Mouse (Mus musculus): ENCODE measurements around the gene Ptch1.

Ptch1 gene

DNA sequence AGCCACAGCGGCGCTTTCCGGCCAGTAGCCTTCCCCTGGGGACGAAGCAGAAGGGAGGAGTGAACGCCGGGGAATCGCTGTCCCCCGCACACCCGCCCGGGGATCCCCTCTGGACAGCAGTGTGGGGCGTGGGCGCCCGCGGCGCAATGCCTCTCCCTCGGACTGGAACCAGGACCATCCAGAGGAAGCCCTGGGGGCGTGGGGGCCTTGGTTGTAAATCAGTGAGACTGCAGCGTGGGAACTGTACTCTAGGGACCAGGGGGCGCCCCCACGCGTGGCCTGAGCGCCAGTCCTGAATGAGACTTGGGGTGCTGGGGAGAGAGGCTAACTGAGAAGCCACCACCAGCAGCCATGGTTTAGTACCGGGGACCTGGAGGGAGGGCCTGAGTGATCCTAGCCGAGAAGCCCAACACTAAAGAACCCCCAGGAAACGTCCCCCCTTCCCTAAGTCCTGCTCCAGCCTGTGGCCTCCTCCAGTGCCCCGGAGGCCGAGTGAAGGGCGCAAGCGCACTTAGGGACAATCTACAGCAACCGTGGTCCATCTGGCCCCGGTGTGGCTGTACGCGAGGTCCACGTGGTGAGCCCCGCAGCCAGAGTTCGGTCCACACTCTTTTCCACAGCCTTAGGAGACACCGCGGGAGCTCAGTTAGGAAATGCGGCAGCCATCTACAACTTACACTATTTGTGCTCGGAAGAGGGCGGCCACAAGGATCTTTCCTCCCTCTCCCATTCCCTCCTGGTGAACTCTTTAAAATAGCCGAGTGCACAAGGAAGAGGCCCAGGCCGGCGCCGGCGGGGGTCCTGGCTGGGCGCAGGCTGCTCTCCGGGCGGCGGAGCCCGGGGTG is 9.4 kb downstream of the Ptch1 start:
- no peak for DNase-seq (ENCODE audit: low spot score)

GRCm38 (mm10) chr13:63562972-63563780 is 10.2 kb downstream of the Ptch1 start:
- no peak for DNase-seq (ENCODE audit: low spot score)

GRCm38 (mm10) chr13:63562141-63562971 is 11.0 kb downstream of the Ptch1 start:
- no peak for DNase-seq (ENCODE audit: low spot score)

- DNase-seq (ENCODE audit: low spot score) = no peak
These were observed 15.0 kb downstream of the Ptch1 start for GRCm38 (mm10) chr13:63558297-63558890.

DNA sequence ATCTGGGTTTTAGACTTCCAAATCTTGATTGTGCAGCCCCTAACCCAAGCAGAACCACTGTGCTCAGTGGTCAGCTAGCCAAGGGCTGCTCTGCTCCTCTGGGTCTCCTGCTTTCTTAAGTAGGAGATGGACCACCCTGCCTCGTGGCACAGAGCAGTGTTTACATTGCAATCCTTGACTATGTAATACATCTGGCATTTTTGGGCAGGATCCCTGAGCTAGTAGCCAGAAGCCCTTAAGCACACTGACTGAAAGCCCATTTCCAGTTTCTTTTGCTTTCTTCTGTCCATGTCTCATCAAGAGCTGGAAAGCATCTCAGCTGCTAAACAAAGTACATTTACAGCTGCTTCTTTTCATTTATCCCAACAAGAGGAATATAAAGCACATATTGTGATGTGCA is 17.0 kb downstream of the Ptch1 start:
- DNase-seq (ENCODE audit: low spot score) = no peak

DNA sequence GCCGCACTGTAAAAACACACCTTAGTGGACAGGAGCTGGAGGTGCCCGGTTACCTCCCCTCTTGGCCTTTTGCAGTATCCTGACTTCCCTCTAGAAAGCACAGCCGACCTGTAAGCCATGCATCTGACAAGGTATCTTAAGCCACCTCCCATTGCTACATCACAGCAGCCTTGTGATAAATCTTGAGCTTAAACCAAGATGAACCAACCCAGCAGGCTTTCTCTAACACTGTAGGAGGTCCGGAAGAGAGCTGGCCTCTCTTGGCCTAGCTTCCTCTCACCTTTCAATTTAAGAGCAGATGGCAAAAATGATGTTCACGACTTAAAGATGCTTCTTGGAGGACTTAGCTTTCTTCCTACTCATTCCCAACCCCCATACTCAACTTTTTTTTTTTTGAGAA is 17.5 kb downstream of the Ptch1 start:
- no peak for DNase-seq (ENCODE audit: low spot score)

- DNase-seq (ENCODE audit: low spot score) = no peak
These were observed 18.8 kb downstream of the Ptch1 start for GRCm38 (mm10) chr13:63554569-63554968.

GRCm38 (mm10) chr13:63553436-63553835 is 20.0 kb downstream of the Ptch1 start:
- no peak for DNase-seq (ENCODE audit: low spot score)

DNA sequence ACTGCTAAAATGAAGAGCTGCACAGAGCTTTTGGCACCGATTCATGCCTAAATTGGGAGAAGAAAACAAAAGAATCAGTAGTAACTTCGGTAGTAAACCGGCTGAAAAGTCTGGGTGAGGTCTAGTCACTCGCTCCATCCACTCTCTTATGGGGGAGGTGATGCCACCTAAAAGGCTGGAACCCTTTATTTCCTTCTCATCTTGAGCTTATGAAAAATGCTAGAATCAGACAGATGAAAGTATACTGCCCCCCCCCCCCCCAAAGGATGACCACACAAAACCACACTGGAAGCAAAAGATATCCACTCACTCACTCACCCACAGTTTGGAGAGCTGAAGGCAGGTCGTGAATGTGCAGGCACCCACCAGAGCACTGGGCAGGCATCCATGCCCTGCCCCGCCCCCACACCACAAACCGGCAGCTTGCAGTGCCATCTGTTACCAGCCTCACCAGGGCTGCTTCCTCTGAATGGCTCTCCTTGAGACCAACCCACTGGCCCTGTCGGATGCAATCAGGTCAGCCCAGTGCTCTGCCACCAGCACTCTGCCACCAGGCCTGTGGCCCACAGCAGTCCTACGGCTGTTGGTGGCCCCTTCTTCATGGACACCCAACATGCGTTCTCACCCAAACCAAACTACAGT is 21.0 kb downstream of the Ptch1 start:
- no peak for DNase-seq (ENCODE audit: low spot score)

- DNase-seq (ENCODE audit: low spot score) = no peak
These were observed 21.7 kb downstream of the Ptch1 start for GRCm38 (mm10) chr13:63551552-63552290.

GRCm38 (mm10) chr13:63550367-63550766 is 23.0 kb downstream of the Ptch1 start:
- DNase-seq (ENCODE audit: low spot score) = no peak

DNA sequence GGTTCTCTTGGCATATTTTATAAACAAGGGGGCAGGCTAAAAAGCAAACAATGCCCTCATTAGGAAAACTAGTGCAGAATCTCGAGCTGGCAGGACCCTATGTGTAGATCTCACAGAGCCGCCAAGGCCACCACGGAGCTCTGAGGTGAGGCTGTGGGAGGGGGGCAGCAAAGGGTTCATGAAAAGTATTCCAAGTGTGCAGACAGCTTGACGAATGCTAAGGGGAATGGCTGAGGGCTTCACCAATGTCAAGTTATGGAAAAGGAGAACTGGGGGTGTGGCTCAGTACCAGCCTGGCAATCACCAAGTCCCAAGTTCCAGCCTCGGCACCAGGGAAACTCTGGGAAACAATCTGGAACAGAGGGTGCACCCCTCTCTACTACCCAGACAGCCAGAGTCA is 24.2 kb downstream of the Ptch1 start:
- no peak for DNase-seq (ENCODE audit: low spot score)

- DNase-seq (ENCODE audit: low spot score) = no peak
These were observed 24.8 kb downstream of the Ptch1 start for GRCm38 (mm10) chr13:63548571-63548970.

GRCm38 (mm10) chr13:63545291-63545690 is 28.1 kb downstream of the Ptch1 start:
- DNase-seq (ENCODE audit: low spot score) = no peak

DNA sequence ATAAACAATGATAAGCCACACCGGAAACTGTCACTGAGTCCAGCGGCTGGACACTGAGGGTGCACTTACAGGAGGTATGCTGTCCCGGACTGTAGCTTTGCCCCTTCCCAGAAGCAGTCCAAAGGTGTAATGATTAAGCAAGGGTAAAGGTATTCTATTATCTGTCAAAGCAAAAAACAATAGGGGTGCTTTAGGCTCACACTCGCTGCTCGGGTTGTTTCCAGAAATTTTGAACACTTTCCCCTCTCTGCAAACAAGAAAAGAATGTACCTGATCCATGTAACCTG is 28.5 kb downstream of the Ptch1 start:
- no peak for DNase-seq (ENCODE audit: low spot score)

DNA sequence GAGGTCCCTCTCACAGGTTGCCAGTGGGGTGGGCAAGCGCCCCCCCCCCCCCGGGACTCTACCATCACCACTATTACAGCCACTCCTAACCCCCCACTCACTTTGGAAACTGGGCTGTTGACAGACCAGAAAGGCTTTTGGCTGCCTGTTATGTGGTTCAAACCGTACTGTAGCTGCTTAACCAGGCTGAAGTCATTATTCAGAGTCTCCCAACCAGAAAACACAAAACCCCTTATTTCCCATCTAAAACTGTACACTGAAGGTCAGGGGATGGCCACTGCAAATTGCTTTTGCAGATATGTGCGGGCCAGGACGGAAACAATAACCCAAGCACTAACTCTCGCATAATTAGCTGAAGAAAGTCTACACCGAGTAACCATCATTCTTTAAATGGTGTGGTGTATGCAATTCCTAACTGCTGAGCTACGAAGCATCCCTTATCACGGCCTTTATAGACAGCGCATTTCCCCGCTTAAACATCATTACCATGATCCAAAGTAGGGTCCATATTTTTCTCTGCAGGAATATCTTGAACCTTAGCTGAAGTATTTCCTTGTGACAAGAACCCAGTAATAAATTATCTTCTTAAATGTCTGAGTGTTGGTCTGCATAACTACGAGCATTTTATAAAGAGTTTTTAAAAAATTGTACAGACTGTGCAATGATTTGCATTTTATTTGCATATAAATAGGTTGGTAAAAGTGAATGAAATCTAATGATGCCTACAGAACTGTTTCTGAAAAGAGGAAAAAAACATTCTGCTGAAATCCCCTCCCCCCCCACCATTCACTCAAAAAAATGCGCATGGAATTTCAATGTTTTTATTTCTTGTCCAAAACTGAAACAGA is 29.1 kb downstream of the Ptch1 start:
- DNase-seq (ENCODE audit: low spot score) = no peak

DNA sequence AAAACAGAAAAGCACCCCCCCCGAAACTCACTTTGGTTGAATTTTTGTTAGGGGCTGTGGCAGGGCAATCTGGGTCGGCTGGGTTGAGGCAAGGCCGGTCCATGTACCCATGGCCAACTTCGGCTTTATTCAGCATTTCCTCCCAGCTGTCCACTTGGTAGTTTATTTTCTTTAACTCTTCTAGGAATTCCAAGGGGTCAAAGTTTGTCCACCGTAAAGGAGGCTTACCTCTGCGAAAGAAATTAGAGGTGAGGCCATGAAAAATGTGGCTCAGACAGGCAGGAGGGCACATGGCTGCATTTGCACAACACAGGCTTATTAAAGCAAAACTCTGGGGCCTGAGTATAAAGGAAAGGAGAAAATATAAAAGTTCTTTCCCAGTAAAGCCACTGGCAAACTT is 29.9 kb downstream of the Ptch1 start:
- DNase-seq (ENCODE audit: low spot score) = no peak

DNA sequence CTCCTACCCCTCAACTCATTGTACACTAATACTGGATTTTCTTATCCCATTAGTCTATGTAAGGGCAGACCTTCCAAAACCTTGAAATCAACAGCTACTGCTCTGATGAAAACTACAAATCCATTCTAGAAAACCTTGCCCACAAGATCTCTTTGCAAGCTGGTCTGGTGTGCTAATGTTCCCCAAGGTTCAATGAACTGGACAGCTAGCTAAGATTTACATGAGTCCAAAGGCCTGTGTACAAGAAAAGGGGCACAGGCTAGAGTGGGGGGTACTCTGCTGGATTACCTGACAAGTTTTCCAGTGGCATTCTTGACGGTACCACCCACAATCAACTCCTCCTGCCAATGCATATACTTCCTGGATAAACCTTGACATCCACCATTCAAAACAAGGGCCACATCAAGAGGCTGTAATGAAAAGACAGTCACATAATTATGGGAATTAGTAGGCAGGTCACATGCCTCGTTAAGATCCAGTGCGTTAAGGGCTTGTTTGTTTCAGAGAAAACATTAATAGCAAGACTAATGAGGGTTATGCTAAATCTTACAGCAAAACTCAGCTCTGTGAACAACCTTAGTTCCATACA is 30.5 kb downstream of the Ptch1 start:
- no peak for DNase-seq (ENCODE audit: low spot score)

DNA sequence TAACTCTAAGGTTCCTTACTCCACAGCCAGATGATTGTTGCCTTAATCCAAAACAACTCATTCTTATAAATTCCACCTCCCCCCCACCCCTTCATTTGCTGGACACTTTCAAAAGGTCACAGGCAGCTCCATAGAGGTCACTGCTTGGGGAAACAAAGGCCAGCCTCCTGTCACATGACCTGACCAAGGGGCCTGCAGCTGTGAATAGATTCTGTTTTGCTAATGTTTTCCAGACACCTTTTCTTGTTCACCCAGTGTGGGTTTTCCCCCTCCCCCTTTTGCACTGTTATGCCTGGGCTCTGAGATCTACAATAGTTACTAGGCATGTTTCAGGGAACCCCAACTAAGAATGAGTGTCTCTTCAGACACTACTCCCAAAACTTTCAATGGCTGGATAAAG is 31.9 kb downstream of the Ptch1 start:
- DNase-seq (ENCODE audit: low spot score) = no peak

GRCm38 (mm10) chr13:63540584-63540983 is 32.8 kb downstream of the Ptch1 start:
- DNase-seq (ENCODE audit: low spot score) = no peak
